ENCODE assay signal across 15 mouse cellular contexts in genomic region chr12:5345088-5345487, GRCm38 (mm10). TPM values are rescaled to one million over a fixed set of nuclear protein-coding genes. Genes with fewer than 3 reads are reported as not detected.
"Had no signal": no experiment of that assay in that cellular context is flagged by ENCODE, and none has a peak within 500 bp of the region (broad histone marks: within the 10 kb centered on the region; RNA-seq: fewer than 3 reads in every experiment).

No protein-coding gene starts in this region.

- H3K9me3 ChIP-seq: liver, embryonic 13.5 days; liver, embryonic 15.5 days; midbrain, embryonic 13.5 days; midbrain, embryonic 15.5 days; neural tube, embryonic 12.5 days; stomach, embryonic 15.5 days had no signal

- H3K4me1 ChIP-seq: liver, embryonic 13.5 days; liver, embryonic 15.5 days; megakaryocyte, embryonic 14.5 days; midbrain, embryonic 13.5 days; midbrain, embryonic 15.5 days; neural tube, embryonic 12.5 days had no signal

- H3K9ac ChIP-seq: liver, embryonic 13.5 days; liver, embryonic 15.5 days; liver, postnatal 0 days; midbrain, embryonic 13.5 days; midbrain, embryonic 15.5 days; neural tube, embryonic 12.5 days; stomach, embryonic 15.5 days had no signal

- ATAC-seq: liver, postnatal 0 days; midbrain, embryonic 13.5 days; midbrain, embryonic 15.5 days had no signal

- H3K27ac ChIP-seq: liver, embryonic 13.5 days; liver, embryonic 15.5 days; macrophage; midbrain, embryonic 13.5 days; midbrain, embryonic 15.5 days; neural tube, embryonic 12.5 days; stomach, embryonic 15.5 days; stomach, postnatal 0 days had no signal

- H3K27me3 ChIP-seq: liver, embryonic 13.5 days; liver, embryonic 15.5 days; megakaryocyte, embryonic 14.5 days; midbrain, embryonic 13.5 days; midbrain, embryonic 15.5 days; neural tube, embryonic 12.5 days; stomach, embryonic 15.5 days had no signal

- H3K4me2 ChIP-seq: liver, embryonic 13.5 days; liver, embryonic 15.5 days; midbrain, embryonic 11.5 days; midbrain, embryonic 13.5 days; midbrain, embryonic 15.5 days; neural tube, embryonic 12.5 days; stomach, embryonic 15.5 days had no signal

- H3K4me3 ChIP-seq: liver, embryonic 13.5 days; liver, embryonic 15.5 days; megakaryocyte, embryonic 14.5 days; midbrain, embryonic 13.5 days; midbrain, embryonic 15.5 days; neural tube, embryonic 12.5 days; stomach, embryonic 15.5 days had no signal

- H3K36me3 ChIP-seq: liver, embryonic 13.5 days; liver, embryonic 15.5 days; midbrain, embryonic 15.5 days; neural tube, embryonic 12.5 days; stomach, embryonic 15.5 days had no signal

- DNase-seq: liver, embryonic 13.5 days; liver, postnatal 0 days; right cerebral cortex, postnatal 14 days; thymus, adult 2 months; thymus, postnatal 25 days; thymus, postnatal 4 days had no signal

RNA-seq across cellular contexts. Expression of gene Klhl29, which starts 30.4 kb away (rescaled TPM):
- polyA plus RNA-seq: macrophage had no signal
